ENCODE assay signal across 8 mouse cellular contexts in the genomic region with DNA sequence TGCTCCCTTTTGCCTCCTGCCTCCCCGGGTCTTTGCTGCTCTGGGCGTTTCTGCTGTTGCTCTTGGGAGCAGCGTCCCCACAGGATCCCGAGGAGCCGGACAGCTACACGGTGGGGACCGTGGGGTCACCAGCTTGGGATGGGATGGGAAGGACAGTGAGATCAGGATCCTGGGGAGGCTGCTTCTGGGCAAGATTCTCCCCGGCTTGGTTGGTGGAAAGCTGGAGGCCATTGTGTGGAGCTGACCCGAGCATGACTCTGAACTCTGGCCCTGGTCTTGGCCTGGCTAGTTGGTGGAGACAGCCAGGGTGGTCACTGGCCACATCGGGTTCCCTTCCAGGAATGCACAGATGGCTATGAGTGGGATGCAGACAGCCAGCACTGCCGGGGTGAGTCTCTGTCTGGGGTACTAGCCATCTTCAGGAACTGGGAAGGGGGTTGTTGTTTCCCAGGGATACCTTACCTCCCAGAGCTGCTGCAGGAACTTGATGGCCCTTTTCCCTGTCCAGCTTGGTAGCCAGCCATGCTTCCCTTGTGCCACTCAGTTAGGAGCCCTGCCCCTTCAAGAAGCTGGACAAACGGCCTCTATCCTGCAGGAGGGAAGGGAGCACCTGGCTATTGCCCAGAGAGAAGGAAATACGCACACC. TPM values are rescaled to one million over a fixed set of nuclear protein-coding genes. Genes with fewer than 3 reads are reported as not detected.
DNase-seq lines count a peak whose midpoint lies in the region; ATAC-seq and TF ChIP-seq lines count a peak whose summit lies in the region.

No protein-coding gene starts in this region.

- H3K27ac ChIP-seq in embryonic facial prominence, embryonic 15.5 days (replicated peaks), result peak overlapping the region; percentile 93
- H3K27ac ChIP-seq in limb, embryonic 10.5 days, result peak overlapping the region; percentile 97
- H3K27ac ChIP-seq in small intestine, adult 2 months (ENCODE audit: insufficient read depth, low read depth, low read length), result no peak overlapping the region

- H3K4me3 ChIP-seq in embryonic facial prominence, embryonic 15.5 days (replicated peaks), result peak overlapping the region; percentile 65
- peak overlapping the region; percentile 83 for H3K4me3 ChIP-seq in limb, embryonic 10.5 days
- peak overlapping the region; percentile 50 for H3K4me3 ChIP-seq in small intestine, adult 2 months (ENCODE audit: low read depth, low read length)

- peak; percentile 12; the same call in 1 of the 2 replicates for ATAC-seq in embryonic facial prominence, embryonic 15.5 days (ENCODE audit: insufficient number of reproducible peaks, low FRiP score, low TSS enrichment, low read depth)
- ATAC-seq in activated CD4-positive, CD25-positive, alpha-beta regulatory T cell, adult 4 months, result no peak

- DNase-seq in embryo, embryonic 10.5 days (ENCODE audit: low spot score), result peak; percentile 36
- DNase-seq in embryo, embryonic 10 days (ENCODE audit: low spot score), result no peak
- peak; percentile 71 for DNase-seq in 3134 (ENCODE audit: extremely low read depth, insufficient read length, low spot score)
- peak; percentile 64 for DNase-seq in limb, embryonic 10.5 days (ENCODE audit: low spot score)
- DNase-seq in layer of hippocampus, adult 8-10 months (ENCODE audit: low spot score in 2 of 2), result no peak

- no peaks in the 10 kb centered on the region for H3K9me3 ChIP-seq in embryonic facial prominence, embryonic 15.5 days (replicated peaks)
- no peaks in the 10 kb centered on the region for H3K9me3 ChIP-seq in limb, embryonic 10.5 days (replicated peaks)

- H3K36me3 ChIP-seq in embryonic facial prominence, embryonic 15.5 days, result peaks cover 37% of the 10 kb centered on the region
- H3K36me3 ChIP-seq in limb, embryonic 10.5 days, result peaks cover 47% of the 10 kb centered on the region
- H3K36me3 ChIP-seq in small intestine, adult 2 months (ENCODE audit: control insufficient read depth, insufficient read depth, low read length), result no peaks in the 10 kb centered on the region

- H3K4me2 ChIP-seq in embryonic facial prominence, embryonic 15.5 days (replicated peaks), result peak overlapping the region; percentile 82

- peaks cover 39% of the 10 kb centered on the region for H3K4me1 ChIP-seq in embryonic facial prominence, embryonic 15.5 days
- H3K4me1 ChIP-seq in limb, embryonic 10.5 days, result peaks cover 38% of the 10 kb centered on the region
- H3K4me1 ChIP-seq in small intestine, adult 2 months (ENCODE audit: control insufficient read depth, insufficient read depth, insufficient read length, low read length), result peaks cover 5% of the 10 kb centered on the region; the same call in 1 of the 2 replicates

- no peak for TF ChIP-seq CTCF in small intestine, adult 2 months (IDR thresholded peaks at IDR 0.05; ENCODE audit: extremely low read depth, insufficient read length, insufficient replicate concordance, low read depth, low read length)

- TF ChIP-seq POLR2A in small intestine, adult 2 months (IDR thresholded peaks at IDR 0.05; ENCODE audit: low read depth, low read length), result no peak

- H3K27me3 ChIP-seq in embryonic facial prominence, embryonic 15.5 days, result no peaks in the 10 kb centered on the region
- H3K27me3 ChIP-seq in limb, embryonic 10.5 days (ENCODE audit: low read depth, poor library complexity, severe bottlenecking), result no peaks in the 10 kb centered on the region
- H3K27me3 ChIP-seq in small intestine, adult 2 months (ENCODE audit: control insufficient read depth, insufficient read depth, low read length), result no peaks in the 10 kb centered on the region

- peak overlapping the region; percentile 74 for H3K9ac ChIP-seq in embryonic facial prominence, embryonic 15.5 days

- 14% methylated on average over 13 of the region's 13 CpGs for WGBS in embryonic facial prominence, embryonic 15.5 days
- 21% methylated on average over 13 of the region's 13 CpGs for WGBS in limb, embryonic 10.5 days
- WGBS in small intestine, adult 2 months, result 57% methylated on average over 13 of the region's 13 CpGs

RNA-seq across cellular contexts. Expression of a gene that starts 1.4 kb away (rescaled TPM):
- polyA plus RNA-seq in embryonic facial prominence, embryonic 15.5 days (2015; fragmentation: Nextera tagmentation; extraction: Ambion mirVana), result 219 and 226 TPM in 2 replicates
- polyA plus RNA-seq in limb, embryonic 10.5 days (2016; fragmentation: Nextera tagmentation; extraction: Ambion mirVana), result 85.6 and 99.7 TPM in 2 replicates
- 22.4 and 26.5 TPM in 2 replicates for polyA plus RNA-seq in small intestine, adult 2 months (2012; rRNA removed)
- polyA plus RNA-seq in activated CD4-positive, CD25-positive, alpha-beta regulatory T cell, adult 4 months (2017; shearing (Covaris generic)), result 1 to 10 TPM; 1.5 to 1.9 TPM
- 10 to 100 TPM; 14.4 to 23.9 (median 22.1) TPM for total RNA-seq in layer of hippocampus, adult 8-10 months (2022)

RNA-seq across cellular contexts. Expression of a gene that starts 6.9 kb away (rescaled TPM):
- polyA plus RNA-seq in embryonic facial prominence, embryonic 15.5 days (2015; fragmentation: Nextera tagmentation; extraction: Ambion mirVana), result 1.4 and 2.8 TPM in 2 replicates
- polyA plus RNA-seq in limb, embryonic 10.5 days (2016; fragmentation: Nextera tagmentation; extraction: Ambion mirVana), result 1.6 and 1.9 TPM in 2 replicates
- polyA plus RNA-seq in small intestine, adult 2 months (2012; rRNA removed), result 8.2 and 10.2 TPM in 2 replicates
- 100 to 1,000 TPM; 175 to 215 TPM for polyA plus RNA-seq in activated CD4-positive, CD25-positive, alpha-beta regulatory T cell, adult 4 months (2017; shearing (Covaris generic))
- under 1 TPM in 3 of 4 experiments, not detected in 1; 0.29 to 0.81 (median 0.77) TPM for total RNA-seq in layer of hippocampus, adult 8-10 months (2022)

RNA-seq across cellular contexts. Expression of a gene that starts 13.0 kb away (rescaled TPM):
- polyA plus RNA-seq in embryonic facial prominence, embryonic 15.5 days (2015; fragmentation: Nextera tagmentation; extraction: Ambion mirVana), result 44.1 and 45.2 TPM in 2 replicates
- 38.2 and 40.4 TPM in 2 replicates for polyA plus RNA-seq in limb, embryonic 10.5 days (2016; fragmentation: Nextera tagmentation; extraction: Ambion mirVana)
- polyA plus RNA-seq in small intestine, adult 2 months (2012; rRNA removed), result 19.9 and 29.1 TPM in 2 replicates
- 10 to 100 TPM; 34.3 to 39.7 TPM for polyA plus RNA-seq in activated CD4-positive, CD25-positive, alpha-beta regulatory T cell, adult 4 months (2017; shearing (Covaris generic))
- 10 to 100 TPM; 29.0 to 38.5 (median 33.8) TPM for total RNA-seq in layer of hippocampus, adult 8-10 months (2022)

RNA-seq across cellular contexts. Expression of a gene that starts 14.8 kb away (rescaled TPM):
- 114 and 125 TPM in 2 replicates for polyA plus RNA-seq in embryonic facial prominence, embryonic 15.5 days (2015; fragmentation: Nextera tagmentation; extraction: Ambion mirVana)
- 111 and 132 TPM in 2 replicates for polyA plus RNA-seq in limb, embryonic 10.5 days (2016; fragmentation: Nextera tagmentation; extraction: Ambion mirVana)
- polyA plus RNA-seq in small intestine, adult 2 months (2012; rRNA removed), result 72.5 and 143 TPM in 2 replicates
- 10 to 100 TPM; 65.0 to 84.0 TPM for polyA plus RNA-seq in activated CD4-positive, CD25-positive, alpha-beta regulatory T cell, adult 4 months (2017; shearing (Covaris generic))
- 100 to 1,000 TPM in 1 of 4 experiments, 10 to 100 TPM in 3; 93.5 to 109 (median 96.4) TPM for total RNA-seq in layer of hippocampus, adult 8-10 months (2022)

RNA-seq across cellular contexts. Expression of a gene that starts 15.1 kb away (rescaled TPM):
- polyA plus RNA-seq in embryonic facial prominence, embryonic 15.5 days (2015; fragmentation: Nextera tagmentation; extraction: Ambion mirVana), result 2,278 and 2,311 TPM in 2 replicates
- 3,106 and 3,128 TPM in 2 replicates for polyA plus RNA-seq in limb, embryonic 10.5 days (2016; fragmentation: Nextera tagmentation; extraction: Ambion mirVana)
- polyA plus RNA-seq in small intestine, adult 2 months (2012; rRNA removed), result 320 and 703 TPM in 2 replicates
- polyA plus RNA-seq in activated CD4-positive, CD25-positive, alpha-beta regulatory T cell, adult 4 months (2017; shearing (Covaris generic)), result 1,000 to 10,000 TPM; 2,749 to 2,812 TPM
- 1,000 to 10,000 TPM; 1,240 to 1,334 (median 1,291) TPM for total RNA-seq in layer of hippocampus, adult 8-10 months (2022)

Comparison
In these comparisons a context has a peak if more than half of its experiments do, and no peak if none do; other contexts are left out.
1. DNase-seq: peak in embryo, embryonic 10.5 days (single experiment), 3134 (single experiment) and limb, embryonic 10.5 days (single experiment); none in embryo, embryonic 10 days (single experiment) and layer of hippocampus, adult 8-10 months (0 of 2).
2. RNA of a gene that starts 6.9 kb away (polyA plus RNA-seq): 175 to 215 TPM in activated CD4-positive, CD25-positive, alpha-beta regulatory T cell, adult 4 months; 8.2 to 10.2 TPM in small intestine, adult 2 months, 1.6 to 1.9 TPM in limb, embryonic 10.5 days and 1.4 to 2.8 TPM in embryonic facial prominence, embryonic 15.5 days; every median in the first group is over 10 times any median in the second.
3. Peak in every context shown above with its lines, with median percentiles within 50 percentile points of each other: H3K4me3 ChIP-seq.